Mouse (Mus musculus): ENCODE results near the gene Fcer2a. TPM values are rescaled to one million over a fixed set of nuclear protein-coding genes. Genes with fewer than 3 reads are reported as not detected.

Gene Fcer2a
- total RNA-seq (2015): 0.13 and 0.41 TPM in 2 replicates
- total RNA-seq (2017): 0.33 TPM in 1 of 2 replicates, not detected in the other

DNA sequence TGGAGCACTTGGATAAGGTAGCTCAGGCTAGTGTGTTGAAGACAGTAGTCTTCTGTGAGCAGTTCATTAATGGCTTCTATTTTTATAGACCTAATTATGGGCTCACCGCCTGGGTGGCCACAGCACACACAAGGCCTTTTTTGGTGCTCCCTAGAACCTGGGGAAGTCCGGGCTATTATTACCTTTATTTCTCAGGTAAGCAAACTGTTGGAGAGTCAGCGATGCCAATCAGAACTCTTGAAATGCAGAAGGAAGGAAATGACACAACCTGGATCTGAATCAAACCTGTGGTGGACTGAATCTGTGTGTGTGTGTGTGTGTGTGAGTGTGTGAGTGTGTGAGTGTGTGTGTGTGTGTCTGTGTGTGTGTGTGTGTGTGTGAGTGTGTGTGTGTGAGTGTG is at the start of gene Fcer2a:
Fcer2a (minus strand) TSS at position 55 of the 400 bp plus-strand sequence.
- ATAC-seq (ENCODE audit: poor library complexity, severe bottlenecking): no peak

DNA sequence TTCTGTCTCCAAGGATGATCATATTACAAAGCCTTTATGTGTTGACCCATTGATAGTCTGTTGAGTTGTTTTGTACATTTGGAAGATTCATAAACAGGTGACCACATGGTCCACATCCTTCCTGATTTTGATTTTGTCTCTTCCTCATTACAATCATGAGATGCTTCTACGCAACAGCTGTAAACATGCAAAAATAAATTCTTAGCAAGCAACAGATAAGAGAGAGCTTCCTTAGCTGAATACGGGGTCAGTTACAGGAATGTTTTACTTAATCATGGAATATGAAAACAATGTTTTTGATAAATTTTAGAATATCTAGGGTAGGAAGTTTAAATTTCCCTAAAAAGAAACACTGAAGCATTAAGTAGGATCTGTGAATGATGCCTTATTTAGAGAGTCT is 43.0 kb upstream of the Fcer2a start:
- no peak for ATAC-seq (ENCODE audit: poor library complexity, severe bottlenecking)

DNA sequence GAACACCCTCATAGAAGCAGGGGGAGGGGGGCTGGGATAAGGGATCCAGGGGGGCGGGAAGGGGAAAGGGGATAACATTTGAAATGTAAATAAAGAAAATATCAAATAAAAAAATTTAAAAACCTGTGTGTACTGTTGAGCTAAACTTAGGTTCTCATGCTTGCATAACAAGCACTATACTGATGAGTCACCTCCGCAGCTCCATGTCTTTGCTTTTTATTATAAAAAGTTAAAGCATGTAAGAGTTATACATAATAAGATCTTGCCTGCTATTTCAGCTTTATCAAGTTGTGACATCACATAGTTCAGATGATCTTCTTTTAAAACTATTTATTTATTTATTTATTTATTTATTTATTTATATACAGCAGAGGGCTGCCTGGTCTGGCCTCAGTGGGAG is 41.6 kb upstream of the Fcer2a start:
- ATAC-seq (ENCODE audit: poor library complexity, severe bottlenecking): no peak

DNA sequence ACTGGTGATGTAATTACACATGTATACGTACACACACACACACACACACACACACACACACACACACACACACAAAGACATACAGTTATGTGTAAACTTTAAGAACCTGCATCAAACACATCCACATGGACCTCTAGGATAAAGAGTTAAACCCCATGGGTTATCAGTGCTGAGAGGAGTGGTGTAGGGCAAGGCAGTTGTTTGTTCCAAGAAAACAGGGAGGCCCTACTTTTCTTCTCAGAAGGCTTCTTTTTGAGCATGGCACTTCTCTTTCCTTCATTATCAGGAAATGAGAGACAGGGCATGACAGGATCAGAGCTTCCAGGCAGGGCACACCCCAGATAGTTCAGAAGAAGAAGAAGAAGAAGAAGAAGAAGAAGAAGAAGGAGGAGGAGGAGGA is 40.1 kb upstream of the Fcer2a start:
- no peak for ATAC-seq (ENCODE audit: poor library complexity, severe bottlenecking)

DNA sequence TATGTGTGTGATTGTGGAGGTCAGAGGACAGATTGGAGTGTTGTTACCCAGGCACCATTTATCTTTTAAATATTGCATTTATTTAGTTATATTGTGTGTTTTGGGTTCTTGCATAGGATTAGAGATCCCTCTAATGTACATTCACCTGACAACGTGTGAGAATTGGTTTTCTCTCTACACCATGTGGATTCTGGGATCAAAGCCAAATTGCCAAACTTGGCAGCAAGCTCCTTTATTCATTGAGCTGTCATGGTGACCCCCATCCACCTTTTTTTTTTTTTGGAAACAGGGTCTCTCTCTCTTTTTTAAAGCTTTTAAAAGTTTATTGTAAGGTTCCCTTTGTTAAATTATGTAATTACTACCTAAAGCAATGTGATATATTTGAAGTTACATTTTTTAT is 27.1 kb upstream of the Fcer2a start:
- no peak for ATAC-seq (ENCODE audit: poor library complexity, severe bottlenecking)

DNA sequence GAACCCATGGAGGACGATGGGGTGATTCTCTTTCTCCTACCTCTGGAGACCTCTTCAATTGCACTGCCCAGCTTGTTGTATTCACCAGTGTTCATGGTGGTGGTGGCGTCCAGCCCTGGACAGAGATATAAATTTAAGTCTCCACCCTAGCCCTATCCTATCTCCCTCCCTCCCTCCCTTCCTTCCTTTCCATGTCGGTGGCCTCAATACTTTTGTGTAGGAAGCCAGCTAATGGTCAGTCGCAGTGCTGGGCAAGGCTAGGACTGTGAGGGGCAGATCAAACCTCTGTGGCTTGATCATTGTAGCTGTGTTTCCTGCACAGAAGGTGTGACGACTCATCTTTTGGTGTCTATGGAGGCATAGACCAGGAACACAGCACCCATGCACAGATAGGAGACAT is 26.6 kb upstream of the Fcer2a start, which contains the start of gene Clec4g:
Clec4g (minus strand) TSS at position 101 of the 400 bp plus-strand sequence.
- ATAC-seq (ENCODE audit: poor library complexity, severe bottlenecking): no peak

DNA sequence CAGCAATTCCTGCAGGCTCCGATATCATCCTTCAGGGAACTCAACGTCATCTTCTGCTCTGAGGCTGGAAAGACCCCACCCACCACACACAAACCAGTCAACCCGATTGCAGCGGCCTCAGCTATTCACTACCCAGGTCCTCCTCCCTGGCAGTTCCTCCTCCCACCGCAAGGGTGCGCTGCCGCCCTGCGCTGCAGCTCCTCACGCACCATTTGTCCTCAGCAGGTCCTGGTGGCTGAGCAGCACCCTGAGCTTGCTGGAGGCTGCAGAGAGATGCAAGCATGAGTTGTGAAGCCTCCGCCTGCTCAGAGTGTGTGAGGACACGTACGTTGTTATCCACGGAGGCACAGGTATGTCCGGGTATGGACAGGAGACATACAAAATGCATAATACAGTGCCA is 24.6 kb upstream of the Fcer2a start:
- peak; percentile 100 for ATAC-seq (ENCODE audit: poor library complexity, severe bottlenecking)

DNA sequence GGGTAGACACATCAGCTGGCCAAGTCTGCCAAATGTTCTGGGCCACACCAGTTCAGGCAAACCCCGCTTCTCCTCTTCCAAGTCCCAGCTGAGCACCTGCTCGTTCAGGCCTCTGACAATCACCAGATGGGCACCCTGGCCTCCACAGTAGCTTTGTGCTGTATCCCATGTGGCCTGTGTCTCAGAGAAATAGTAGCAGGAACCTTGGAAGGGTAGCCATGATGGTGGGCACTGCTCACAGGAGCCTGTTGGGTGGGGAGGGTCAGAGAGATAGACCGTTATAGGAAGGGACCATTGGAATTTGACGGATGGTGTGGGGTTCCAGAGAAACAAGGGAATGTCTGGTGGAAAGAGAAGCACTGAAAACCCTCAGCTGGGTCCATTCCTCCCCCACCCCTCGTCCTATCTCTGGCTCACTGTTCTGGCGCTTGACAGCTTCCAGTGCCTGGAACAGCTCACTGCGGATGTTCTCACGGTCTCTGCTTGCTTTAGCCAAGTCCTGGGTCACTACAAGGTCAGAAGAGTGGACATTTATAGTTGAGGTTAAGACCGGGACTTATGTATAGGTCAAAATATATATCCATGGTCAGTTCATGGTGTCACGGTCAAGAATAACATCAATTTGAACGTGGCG is 23.5 kb upstream of the Fcer2a start:
- no peak for ATAC-seq (ENCODE audit: poor library complexity, severe bottlenecking)

DNA sequence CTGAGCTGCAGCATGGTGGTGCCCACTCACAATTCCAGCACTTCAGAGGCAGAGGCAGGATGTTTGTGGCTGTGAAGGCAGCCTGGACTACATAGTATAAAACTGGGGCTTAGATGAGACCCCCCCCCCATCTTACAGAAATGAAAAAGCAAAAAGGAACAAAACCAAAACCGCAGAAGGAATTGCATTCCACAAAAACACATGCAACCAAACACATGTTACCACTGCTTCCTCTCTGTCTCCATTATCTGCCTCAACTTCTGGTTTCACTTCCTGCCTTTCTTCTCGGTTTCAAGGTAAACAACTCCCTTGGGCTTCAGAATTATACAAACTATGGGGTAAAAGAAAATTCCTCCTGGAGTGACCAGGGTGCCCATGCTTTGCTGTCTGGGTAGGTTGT is 17.7 kb upstream of the Fcer2a start:
- peak; percentile 88 for ATAC-seq (ENCODE audit: poor library complexity, severe bottlenecking)

DNA sequence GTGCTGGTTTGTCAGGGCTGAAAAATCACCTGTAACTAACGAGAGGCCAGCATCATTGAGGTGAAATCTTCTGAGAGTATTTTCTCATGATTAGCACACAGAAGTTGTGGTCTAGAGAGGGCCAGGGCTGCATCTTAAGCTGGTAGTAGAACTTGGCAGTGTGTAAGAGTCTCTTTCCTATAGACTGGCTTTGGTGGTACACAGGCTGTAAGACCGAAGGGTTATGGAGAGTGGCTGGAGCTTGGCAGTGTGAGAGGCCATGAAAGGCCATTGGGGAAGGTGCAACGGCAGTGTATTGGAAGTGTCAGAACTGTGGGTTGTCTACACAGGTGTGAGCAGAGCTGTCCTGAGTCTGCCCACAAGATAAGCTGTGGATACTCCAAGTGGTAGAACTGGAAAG is 16.3 kb upstream of the Fcer2a start:
- ATAC-seq (ENCODE audit: poor library complexity, severe bottlenecking): no peak

DNA sequence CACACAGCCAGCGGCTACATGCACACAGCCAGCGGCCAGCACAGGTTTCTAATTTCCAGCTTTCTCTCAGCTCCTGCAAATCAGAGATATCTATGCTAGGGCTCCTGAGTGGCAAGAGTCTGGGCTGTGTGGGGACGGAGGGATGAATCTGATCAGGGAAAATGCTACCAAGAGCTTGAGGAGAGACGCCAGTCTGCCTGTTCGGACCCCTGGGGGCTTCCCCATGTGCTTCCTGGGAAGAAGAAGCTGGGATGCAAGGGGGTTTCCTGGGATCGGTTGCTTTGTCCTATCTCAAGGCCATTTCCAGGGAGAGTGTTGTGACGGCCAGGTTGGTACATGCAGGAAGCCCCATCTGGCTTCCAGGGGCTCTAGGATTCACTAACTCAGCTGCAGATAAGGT is 13.6 kb upstream of the Fcer2a start:
- ATAC-seq (ENCODE audit: poor library complexity, severe bottlenecking): no peak

DNA sequence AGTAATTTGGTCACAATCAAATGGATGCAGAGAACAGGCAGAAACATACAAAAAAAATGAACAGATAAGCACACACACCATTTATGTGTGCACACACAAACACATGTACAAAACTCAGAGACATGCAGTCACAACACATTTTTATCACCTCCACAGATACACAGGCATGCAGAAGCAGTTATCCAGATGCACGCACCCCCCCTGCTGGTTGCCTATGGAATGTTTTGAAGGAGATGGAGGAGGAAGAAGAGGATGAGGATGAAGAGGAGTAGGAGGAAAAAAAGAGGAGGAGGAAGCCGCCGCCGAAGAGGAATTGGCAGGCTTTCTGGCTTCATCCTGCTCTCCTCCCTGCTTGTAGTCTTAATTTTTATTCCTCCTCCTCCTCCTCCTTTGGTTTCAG is 11.7 kb upstream of the Fcer2a start:
- ATAC-seq (ENCODE audit: poor library complexity, severe bottlenecking): peak; percentile 57; the same call in 1 of the 2 replicates

DNA sequence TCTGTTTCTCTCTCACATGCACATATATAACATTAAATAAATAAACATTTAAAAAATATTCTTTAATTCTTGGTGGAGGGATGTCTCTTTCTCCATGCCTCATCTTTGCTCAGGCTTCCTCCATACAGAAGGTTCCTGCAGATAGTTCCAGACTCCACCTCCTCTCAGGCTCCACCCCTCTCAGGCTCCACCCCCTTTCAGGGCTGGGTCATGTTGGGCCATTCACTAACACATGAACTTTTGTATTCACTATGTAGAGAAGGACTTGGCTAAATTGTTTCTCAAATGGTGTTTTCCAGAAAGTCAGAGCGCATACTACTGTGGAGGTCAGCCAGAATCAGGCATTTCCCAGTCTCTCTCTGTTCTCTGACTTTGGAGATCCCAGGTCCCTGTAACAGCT is 7.5 kb upstream of the Fcer2a start:
- ATAC-seq (ENCODE audit: poor library complexity, severe bottlenecking): no peak

DNA sequence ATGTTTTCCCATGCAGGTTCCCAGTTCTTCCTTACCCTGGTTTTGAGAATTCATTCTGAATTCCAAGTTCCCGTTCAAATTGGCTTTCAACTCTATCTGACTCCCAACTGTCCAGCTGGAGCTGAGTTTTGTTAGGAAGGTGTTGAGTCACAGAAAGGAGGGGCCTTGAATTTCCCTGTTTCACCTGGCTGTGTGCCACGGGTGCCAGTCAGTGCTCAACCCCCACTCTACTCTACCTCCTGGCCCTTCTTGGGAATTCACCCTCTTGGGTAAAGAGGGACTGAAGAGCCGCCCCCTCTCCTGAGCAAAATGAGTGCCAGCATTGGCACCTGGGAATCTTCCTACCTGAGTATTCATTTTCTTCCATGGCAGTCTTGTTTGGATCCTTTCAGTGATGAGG is 3.2 kb downstream of the Fcer2a start:
- ATAC-seq (ENCODE audit: poor library complexity, severe bottlenecking): no peak

DNA sequence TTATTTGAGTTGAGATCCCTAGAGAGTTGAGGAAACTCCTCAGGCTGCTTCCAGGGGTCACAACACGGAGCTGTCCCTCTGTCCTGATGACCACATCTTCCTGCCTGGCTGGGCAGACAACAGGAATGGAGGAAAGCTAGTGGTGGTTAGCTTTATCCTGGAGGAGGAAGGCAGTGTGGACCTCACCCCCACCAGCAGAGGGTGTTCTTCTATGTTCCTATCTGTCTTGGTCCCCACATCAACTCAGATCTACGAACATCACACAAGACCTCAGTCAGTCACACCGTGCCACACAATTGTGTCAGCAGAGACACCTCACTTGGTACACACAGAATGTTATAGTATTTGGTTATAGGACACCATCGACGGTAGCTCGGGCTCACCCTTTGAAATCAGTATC is 6.4 kb downstream of the Fcer2a start:
- ATAC-seq (ENCODE audit: poor library complexity, severe bottlenecking): peak; percentile 45; the same call in 1 of the 2 replicates

DNA sequence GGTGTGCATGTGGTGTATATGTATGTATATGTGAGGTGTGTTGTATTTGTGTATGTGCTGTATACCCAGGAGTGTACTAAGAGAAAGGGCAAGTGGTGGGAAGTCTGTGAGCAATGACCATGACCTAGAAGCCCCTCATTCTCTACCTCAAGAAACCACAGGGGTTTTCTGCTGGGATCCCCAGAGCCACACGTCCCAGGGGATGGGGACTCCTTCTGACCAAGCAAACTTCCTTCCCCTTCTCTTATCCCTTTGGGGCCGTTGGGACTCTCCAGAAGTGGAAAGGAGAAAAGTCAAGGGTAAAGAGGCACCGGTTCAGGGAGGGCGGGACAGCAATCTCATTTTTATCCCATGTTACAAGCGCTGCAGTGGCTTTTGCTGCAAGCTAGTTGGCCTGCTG is 8.6 kb downstream of the Fcer2a start:
- ATAC-seq (ENCODE audit: poor library complexity, severe bottlenecking): no peak

DNA sequence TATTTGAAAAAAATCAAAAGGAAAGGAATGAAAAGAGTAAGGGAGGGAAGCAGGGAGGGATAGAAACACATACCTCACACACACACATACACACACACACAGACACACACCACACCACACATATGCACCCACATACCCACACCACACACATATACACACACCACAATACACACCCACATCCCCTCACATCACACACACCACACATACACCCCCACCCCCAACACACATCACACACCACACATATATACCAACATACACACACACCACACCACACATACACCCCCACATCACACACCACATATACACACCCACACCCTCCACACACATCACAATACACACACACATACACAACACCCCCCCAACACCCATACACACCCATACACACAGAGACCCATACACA is 9.4 kb downstream of the Fcer2a start:
- no peak for ATAC-seq (ENCODE audit: poor library complexity, severe bottlenecking)

DNA sequence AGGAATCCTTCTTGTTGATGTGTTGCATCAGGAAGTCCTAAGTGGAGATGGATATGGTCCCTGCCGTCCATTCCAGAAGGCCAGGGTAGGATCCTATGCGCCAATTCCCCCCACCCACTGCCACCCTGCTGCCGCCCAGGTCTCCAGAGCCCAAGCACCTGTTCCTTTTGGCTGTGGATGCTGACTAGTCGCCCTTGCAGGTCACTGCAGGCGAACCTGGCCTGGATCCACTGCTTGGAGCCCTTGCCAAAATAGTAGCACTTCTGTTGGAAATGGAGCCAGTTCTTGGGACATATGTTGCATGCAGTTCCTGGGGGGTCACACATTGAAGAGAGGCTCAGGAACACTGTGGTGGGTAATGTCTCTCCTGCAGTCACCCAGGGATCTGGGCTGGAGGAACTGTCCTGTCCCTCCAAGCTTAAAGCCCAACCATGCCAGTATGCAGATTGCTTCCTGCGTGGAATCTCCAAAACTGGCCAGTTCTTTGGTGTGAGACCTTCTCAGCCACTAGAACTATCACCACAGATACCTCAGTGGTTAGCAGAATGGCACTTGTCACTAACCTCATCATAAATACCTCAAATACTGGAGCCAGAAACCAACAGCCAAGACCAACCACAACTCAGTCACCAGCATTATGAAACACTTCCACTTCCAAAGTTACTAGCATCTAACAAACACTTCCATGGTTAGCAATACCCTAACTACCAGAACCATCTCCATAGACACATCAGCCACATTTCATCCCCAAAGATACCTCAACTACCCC is 10.4 kb downstream of the Fcer2a start:
- peak; percentile 57; the same call in 1 of the 2 replicates for ATAC-seq (ENCODE audit: poor library complexity, severe bottlenecking)

DNA sequence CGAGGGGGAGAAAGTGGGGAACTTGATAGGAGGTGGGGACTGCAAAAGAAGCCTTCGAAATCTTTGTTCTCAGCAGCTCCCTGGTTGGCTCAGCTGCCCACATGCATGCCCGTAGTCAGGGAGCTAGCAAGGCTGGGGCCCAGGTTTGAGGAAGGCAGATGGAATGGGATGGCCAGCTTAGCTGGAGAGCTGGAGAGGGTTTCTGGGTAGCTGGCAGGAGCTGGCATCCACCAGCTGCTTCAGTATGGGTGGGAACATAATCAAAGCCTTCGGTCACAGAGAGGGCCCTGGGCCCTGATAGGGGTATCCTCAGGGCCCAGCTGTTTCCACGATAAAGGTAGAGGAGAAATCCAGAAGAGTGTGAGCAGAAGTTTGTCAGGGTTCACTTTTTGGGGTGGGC is 11.5 kb downstream of the Fcer2a start:
- no peak for ATAC-seq (ENCODE audit: poor library complexity, severe bottlenecking)

DNA sequence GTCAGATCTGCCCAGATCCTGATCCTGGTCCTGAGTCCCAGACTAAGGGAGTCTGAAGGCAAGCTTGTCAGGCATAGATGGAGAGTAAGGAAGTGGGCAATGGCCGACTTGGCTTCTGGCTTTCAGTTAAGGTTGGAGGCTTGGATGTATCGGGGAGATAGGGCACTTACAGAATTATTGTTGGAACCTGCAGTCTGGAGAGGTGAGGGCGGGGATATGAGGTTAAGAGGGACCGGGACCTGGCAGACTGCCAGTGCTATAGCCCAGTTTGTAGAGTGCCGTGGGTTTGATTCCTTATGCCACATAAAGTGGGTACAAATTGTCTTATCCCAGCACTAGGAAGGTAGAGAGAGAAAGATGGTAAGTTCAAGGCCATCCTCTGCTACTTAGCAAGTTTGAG is 14.3 kb downstream of the Fcer2a start:
- no peak for ATAC-seq (ENCODE audit: poor library complexity, severe bottlenecking)

DNA sequence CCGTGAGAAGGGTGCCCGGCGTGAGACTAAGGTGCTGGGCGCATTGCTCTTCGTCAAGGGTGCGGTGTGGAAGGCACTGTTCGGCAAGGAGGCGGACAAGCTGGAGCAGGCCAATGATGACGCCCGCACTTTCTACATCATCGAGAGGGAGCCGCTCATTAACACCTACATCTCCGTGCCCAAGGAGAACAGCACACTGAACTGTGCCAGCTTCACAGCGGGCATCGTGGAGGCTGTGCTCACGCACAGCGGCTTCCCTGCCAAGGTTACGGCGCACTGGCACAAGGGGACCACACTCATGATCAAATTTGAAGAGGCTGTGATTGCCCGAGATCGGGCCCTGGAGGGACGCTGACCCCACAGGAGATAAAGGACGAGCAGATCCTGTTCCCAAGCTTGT is 14.7 kb downstream of the Fcer2a start:
- ATAC-seq (ENCODE audit: poor library complexity, severe bottlenecking): no peak

DNA sequence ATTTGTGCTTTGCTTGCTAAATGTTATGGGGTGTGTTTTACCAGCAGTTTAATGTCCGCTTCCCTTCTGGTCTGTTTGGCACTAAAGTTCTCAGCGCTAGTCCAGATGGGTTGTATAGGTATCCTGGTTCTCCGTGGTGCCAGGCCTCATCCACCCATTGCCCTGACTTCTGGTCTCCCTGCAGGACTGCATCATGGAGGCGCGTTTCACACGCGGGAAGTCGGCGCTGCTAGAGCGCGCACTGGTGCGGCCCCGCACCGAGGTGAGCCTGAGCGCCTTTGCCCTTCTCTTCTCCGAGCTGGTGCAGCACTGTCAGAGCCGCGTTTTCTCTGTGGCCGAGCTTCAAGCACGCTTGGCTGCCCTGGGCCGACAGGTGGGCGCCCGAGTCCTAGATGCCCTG is 15.1 kb downstream of the Fcer2a start:
- no peak for ATAC-seq (ENCODE audit: poor library complexity, severe bottlenecking)
